Mouse (Mus musculus): ENCODE results near the gene Bmt2. TPM values are rescaled to one million over a fixed set of nuclear protein-coding genes. Genes with fewer than 3 reads are reported as not detected.
A peak's percentile ranks its signal among the peaks of the same experiment; 100 is the strongest.

The Bmt2 gene
- polyA plus RNA-seq, 1 experiment from 2014 or later: 23.0 TPM

DNA sequence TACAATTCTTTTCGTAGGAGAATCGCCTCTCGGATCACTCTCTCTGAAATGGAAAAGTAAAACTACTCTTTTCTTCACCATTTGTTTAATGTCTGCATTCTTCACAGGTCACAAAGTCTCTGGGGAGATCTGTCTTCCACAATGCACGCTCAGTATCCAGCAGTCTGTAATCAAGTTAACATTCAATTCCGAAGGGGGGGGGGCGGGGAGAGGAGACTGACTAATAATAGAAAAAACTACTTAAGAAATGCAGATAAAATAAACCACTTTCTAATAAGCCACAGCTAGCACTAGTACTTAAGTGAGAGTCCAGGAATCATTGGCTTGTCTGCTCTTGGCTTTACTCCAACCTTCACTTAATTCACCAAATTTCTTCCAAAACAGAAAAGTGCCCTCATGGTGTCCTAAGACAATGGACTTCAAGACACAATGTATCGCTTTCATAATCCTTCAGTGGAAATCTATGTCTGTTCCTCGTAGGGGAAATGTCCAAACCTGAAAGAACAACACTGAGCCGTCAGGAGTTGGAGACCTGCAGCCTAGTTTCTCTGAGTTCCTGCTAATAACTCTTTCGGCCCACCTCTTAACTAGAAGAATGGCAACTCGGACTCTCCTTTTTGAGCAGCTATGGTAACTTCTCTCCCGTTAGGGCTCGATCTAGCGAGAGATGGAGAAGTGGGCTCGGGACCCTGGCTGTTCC lies 70.7 kb downstream of the Bmt2 start:
- DNase-seq (peak; percentile 61), ATAC-seq (ENCODE audit: insufficient read depth) (0 out of 2 replicates have a peak, but pooled peaks have one; percentile 9)
- no peaks in the 10 kb centered on the region for H3K9me3 ChIP-seq (ENCODE audit: low read depth, low read length)
- no peak for TF ChIP-seq CTCF (IDR thresholded peaks at IDR 0.05; ENCODE audit: low read depth)
- peak overlapping the region; percentile 97 for H3K27ac ChIP-seq (ENCODE audit: low read depth)
- H3K4me3 ChIP-seq (ENCODE audit: low read depth, low read length): peak overlapping the region; percentile 72
- H3K4me2 ChIP-seq: peak overlapping the region; percentile 66
- WGBS: 9% methylated on average over 15 of the region's 15 CpGs
- H3K27me3 ChIP-seq (ENCODE audit: insufficient read depth, low read length): no peaks in the 10 kb centered on the region
- H3K36me3 ChIP-seq (ENCODE audit: insufficient read depth): peaks cover 15% of the 10 kb centered on the region
- peak overlapping the region; percentile 87 for H3K9ac ChIP-seq
- peaks cover 15% of the 10 kb centered on the region; the same call in 1 of the 2 replicates for H3K4me1 ChIP-seq (ENCODE audit: insufficient read depth)

DNA sequence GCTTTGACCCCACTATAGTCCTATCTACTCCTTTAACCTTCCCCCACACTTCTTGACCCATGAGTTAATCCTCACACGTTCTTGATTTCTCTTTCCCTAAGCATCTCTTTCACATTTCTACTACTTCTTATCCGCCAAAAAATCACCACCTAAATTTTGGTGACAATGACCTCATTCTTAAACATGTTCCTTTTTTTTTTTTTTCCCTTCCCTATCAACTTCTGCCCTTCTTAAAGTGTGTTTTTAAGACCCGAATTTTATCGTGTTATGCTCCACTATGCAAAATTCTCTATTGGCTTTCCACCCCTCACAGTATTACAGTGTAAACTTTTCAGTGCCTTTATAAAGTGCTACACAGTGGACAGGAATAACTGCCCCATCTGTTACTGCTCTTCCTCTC lies 71.4 kb downstream of the Bmt2 start:
- Histone ChIP-seq H3K4me1 (ENCODE audit: insufficient read depth) (peaks cover 15% of the 10 kb centered on the region; the same call in 1 of the 2 replicates), H3K36me3 (ENCODE audit: insufficient read depth) (peaks cover 21% of the 10 kb centered on the region), H3K4me2 (peak overlapping the region; percentile 66), H3K9me3 (ENCODE audit: low read depth, low read length) (no peaks in the 10 kb centered on the region), H3K27ac (ENCODE audit: low read depth) (no peak overlapping the region), H3K9ac (peak overlapping the region; percentile 87), H3K4me3 (ENCODE audit: low read depth, low read length) (peak overlapping the region; percentile 72), H3K27me3 (ENCODE audit: insufficient read depth, low read length) (no peaks in the 10 kb centered on the region)
- ATAC-seq (ENCODE audit: insufficient read depth): no peak
- DNase-seq: no peak
- TF ChIP-seq CTCF (IDR thresholded peaks at IDR 0.05; ENCODE audit: low read depth): no peak
- WGBS: 60% methylated on average over 4 of the region's 4 CpGs

DNA sequence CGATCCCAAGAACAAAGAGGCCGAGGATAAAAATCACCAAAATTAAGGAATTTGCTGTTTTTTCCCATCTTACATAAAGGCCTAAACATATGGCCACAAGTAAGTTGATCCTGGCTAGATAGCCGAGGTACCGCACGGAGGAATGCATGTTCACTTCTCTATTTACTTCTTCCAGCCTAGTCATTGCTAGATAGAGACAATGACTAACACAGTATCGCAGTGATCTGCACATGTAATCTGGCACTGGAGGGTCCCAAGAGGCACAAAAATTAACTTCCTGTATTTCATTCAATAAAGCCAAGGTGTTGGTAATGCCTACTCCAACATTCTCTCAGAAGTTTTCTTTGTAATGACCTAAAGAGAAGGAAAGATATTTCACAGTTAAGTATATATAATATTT lies 74.6 kb downstream of the Bmt2 start:
- no peak for ATAC-seq (ENCODE audit: insufficient read depth)
- Histone ChIP-seq H3K4me2 (no peak overlapping the region), H3K27ac (ENCODE audit: low read depth) (no peak overlapping the region), H3K4me3 (ENCODE audit: low read depth, low read length) (no peak overlapping the region), H3K4me1 (ENCODE audit: insufficient read depth) (peaks cover 7% of the 10 kb centered on the region; the same call in 1 of the 2 replicates), H3K9ac (no peak overlapping the region), H3K36me3 (ENCODE audit: insufficient read depth) (peaks cover 21% of the 10 kb centered on the region), H3K27me3 (ENCODE audit: insufficient read depth, low read length) (no peaks in the 10 kb centered on the region), H3K9me3 (ENCODE audit: low read depth, low read length) (no peaks in the 10 kb centered on the region)
- TF ChIP-seq CTCF (IDR thresholded peaks at IDR 0.05; ENCODE audit: low read depth): no peak
- 96% methylated on average over 6 of the region's 6 CpGs for WGBS
- no peak for DNase-seq

DNA sequence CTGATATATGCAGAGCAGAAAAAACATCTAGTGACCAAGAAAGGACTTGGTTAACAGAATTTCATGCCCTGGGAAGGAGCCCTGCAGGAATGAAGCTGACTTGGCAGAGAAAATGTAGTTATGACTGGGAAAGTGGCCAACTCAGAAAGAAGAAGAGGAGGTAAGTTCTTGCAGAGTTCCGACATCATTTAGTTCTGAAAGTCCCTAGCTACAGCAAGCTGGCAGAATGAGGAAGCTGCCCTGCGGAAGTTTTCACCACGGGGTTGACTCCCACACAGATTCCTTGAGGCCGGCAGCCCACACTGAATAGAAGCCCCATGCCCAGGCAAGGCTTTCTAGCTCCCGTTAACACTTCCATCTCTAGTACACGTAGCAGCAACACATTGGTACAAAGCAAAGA lies 76.2 kb downstream of the Bmt2 start:
- WGBS: 58% methylated on average over 6 of the region's 6 CpGs
- TF ChIP-seq CTCF (IDR thresholded peaks at IDR 0.05; ENCODE audit: low read depth): no peak
- no peak overlapping the region for H3K4me3 ChIP-seq (ENCODE audit: low read depth, low read length)
- H3K27ac ChIP-seq (ENCODE audit: low read depth): no peak overlapping the region
- DNase-seq: peak; percentile 52
- 0 out of 2 replicates have a peak overlapping the region, but pooled peaks have one; percentile 3 for H3K4me2 ChIP-seq
- H3K4me1 ChIP-seq (ENCODE audit: insufficient read depth): peaks cover 4% of the 10 kb centered on the region; the same call in 1 of the 2 replicates
- no peak overlapping the region for H3K9ac ChIP-seq
- H3K27me3 ChIP-seq (ENCODE audit: insufficient read depth, low read length): no peaks in the 10 kb centered on the region
- H3K9me3 ChIP-seq (ENCODE audit: low read depth, low read length): no peaks in the 10 kb centered on the region
- peaks cover 21% of the 10 kb centered on the region for H3K36me3 ChIP-seq (ENCODE audit: insufficient read depth)
- ATAC-seq (ENCODE audit: insufficient read depth): no peak

DNA sequence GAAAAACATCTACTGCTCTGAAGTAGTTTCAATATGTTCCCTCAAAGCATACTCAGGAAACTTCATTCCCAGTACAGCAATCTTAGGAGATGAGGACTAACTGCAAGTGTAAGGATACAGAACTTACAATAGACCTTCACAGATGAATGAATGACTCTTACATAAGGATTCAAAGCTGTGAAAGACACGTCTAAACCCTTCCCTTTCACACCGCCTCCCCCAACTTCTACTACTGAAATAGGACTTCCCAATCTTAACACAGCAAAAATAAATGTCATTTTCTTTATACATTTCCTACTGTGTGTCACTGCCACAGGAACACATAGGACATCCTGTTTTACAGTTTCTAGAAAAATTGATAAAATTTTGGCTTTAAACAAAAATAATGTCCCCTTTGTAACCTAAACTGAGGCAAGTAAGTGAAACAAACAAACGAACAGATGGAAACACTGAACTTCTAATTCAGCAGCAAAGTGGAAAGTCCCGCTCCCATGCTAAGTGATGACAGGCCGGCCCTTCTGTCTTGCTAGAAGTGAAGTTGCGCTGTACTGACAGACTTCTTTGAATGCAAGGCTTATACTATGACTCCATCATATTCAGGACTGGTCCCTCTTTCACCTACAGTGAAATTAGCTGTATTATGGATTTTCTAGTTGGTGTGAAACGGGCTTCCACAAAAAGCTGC lies 79.4 kb downstream of the Bmt2 start:
- Histone ChIP-seq H3K36me3 (ENCODE audit: insufficient read depth) (peaks cover 30% of the 10 kb centered on the region), H3K9ac (no peak overlapping the region), H3K4me2 (no peak overlapping the region), H3K27ac (ENCODE audit: low read depth) (no peak overlapping the region), H3K4me1 (ENCODE audit: insufficient read depth) (no peaks in the 10 kb centered on the region), H3K27me3 (ENCODE audit: insufficient read depth, low read length) (no peaks in the 10 kb centered on the region), H3K9me3 (ENCODE audit: low read depth, low read length) (no peaks in the 10 kb centered on the region), H3K4me3 (ENCODE audit: low read depth, low read length) (no peak overlapping the region)
- DNase-seq (no peak), ATAC-seq (ENCODE audit: insufficient read depth) (no peak)
- 83% methylated on average over 7 of the region's 7 CpGs for WGBS
- TF ChIP-seq CTCF (IDR thresholded peaks at IDR 0.05; ENCODE audit: low read depth): no peak

DNA sequence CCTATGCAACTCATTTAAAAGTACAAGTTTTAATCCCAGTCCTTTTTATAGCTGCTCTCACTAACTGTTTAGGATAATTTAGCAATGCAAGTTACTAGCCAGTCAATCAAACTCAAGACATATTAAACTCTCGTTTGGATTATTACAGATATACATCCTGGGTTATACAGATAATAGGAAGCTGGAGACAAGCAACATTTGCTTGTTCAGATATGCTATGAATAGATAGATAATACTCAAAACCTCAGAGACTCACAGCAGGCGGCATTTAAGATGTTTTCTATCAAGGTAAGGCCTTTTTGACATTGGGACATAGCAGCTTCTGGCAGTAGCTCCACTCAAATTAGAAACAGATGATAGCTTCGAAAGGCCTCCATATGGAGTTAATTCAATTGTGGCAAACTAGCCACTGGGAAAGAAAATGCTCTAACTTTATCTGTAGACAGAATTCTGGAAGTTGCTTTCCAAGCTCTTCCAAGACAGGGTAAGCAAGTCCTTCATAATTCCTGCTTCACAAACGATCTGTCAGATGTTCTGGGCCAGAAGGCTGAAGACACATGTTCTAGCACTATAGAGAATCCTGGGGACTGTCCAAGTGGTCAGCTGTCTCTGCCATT lies 84.9 kb downstream of the Bmt2 start:
- no peak for TF ChIP-seq CTCF (IDR thresholded peaks at IDR 0.05; ENCODE audit: low read depth)
- Histone ChIP-seq H3K27me3 (ENCODE audit: insufficient read depth, low read length) (no peaks in the 10 kb centered on the region), H3K4me3 (ENCODE audit: low read depth, low read length) (no peak overlapping the region), H3K9ac (no peak overlapping the region), H3K4me1 (ENCODE audit: insufficient read depth) (no peaks in the 10 kb centered on the region), H3K4me2 (no peak overlapping the region), H3K27ac (ENCODE audit: low read depth) (no peak overlapping the region), H3K36me3 (ENCODE audit: insufficient read depth) (peaks cover 35% of the 10 kb centered on the region), H3K9me3 (ENCODE audit: low read depth, low read length) (no peaks in the 10 kb centered on the region)
- DNase-seq: no peak
- WGBS: 73% methylated on average over 4 of the region's 4 CpGs
- ATAC-seq (ENCODE audit: insufficient read depth): no peak

DNA sequence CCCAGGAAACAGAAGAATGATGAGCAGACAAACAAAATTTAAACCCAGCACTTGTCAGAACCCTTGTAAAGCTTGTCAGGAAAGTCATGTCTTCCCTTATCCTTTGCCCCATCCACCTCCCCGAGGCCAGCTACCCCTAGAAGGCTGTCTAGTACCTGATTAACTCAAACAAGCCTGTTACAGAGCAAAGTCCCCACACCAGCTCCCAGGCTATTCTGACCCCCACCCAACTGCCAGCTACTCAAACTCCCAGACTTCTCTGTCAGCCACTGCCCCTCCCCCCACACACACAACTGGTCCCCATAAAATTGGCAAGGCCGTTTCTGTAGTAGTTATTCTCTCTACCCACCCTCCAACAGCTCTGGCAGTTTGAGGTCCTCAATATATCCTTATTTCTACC lies 91.2 kb downstream of the Bmt2 start:
- no peak overlapping the region for H3K27ac ChIP-seq (ENCODE audit: low read depth)
- no peak overlapping the region for H3K4me3 ChIP-seq (ENCODE audit: low read depth, low read length)
- peaks cover 34% of the 10 kb centered on the region for H3K36me3 ChIP-seq (ENCODE audit: insufficient read depth)
- H3K9ac ChIP-seq: no peak overlapping the region
- H3K4me1 ChIP-seq (ENCODE audit: insufficient read depth): no peaks in the 10 kb centered on the region
- no peak for TF ChIP-seq CTCF (IDR thresholded peaks at IDR 0.05; ENCODE audit: low read depth)
- H3K9me3 ChIP-seq (ENCODE audit: low read depth, low read length): no peaks in the 10 kb centered on the region
- ATAC-seq (ENCODE audit: insufficient read depth): no peak
- H3K4me2 ChIP-seq: no peak overlapping the region
- H3K27me3 ChIP-seq (ENCODE audit: insufficient read depth, low read length): no peaks in the 10 kb centered on the region
- WGBS: 48% methylated on average over 2 of the region's 2 CpGs
- no peak for DNase-seq

Data from lung, embryonic 14.5 days (tissue).